Mouse (Mus musculus): ENCODE measurements around the gene Hist1h1c. TPM values are rescaled to one million over a fixed set of nuclear protein-coding genes. Genes with fewer than 3 reads are reported as not detected.
"Not testable (repeated sequence)": the region's sequence is repeated elsewhere in the genome, so short reads cannot be mapped to it uniquely, and the experiment has no call there.

Hist1h1c gene
- total RNA-seq, 1 experiment: 496 TPM

DNA sequence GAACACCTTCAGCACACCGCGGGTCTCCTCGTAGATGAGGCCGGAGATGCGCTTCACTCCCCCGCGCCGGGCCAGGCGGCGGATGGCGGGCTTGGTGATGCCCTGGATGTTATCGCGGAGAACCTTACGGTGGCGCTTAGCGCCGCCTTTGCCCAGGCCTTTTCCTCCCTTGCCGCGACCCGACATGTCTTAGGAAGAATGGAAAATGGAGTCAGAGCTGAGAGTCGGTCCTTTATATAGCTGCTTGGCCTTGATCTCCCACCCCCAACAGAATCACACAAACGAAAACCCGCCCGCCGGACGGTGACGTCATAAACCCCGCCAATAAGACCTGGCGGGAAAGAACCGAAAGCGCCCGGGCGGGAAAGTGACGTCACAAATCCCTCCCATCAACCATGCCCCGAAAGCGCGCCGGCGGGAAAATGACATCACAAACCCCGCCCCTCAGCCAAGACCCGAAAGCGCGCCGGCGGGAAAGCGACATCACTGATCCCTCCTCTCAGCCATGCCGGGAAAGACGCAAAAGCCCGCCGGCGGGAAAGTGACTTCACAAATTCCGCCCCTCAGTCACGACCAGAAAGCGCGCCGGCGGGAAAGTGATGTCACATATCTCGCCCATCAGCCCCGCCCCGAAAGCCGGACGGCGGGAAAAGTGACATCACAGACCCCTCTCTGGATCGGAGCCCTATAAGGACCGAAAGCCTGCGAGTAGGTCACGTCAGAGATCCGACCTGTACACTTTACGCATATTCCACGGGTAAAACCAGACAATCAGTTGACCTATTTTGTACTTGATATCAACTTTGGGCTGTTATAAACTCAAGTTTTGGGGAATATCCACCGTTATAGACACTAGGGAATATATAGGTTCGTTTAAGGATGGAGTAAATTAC lies 22.6 kb downstream of the Hist1h1c start, which contains the start of gene Hist1h4a:
Gene Hist1h4a, minus strand, starts transcription at position 259 of the 893 bp plus-strand sequence.
- DNase-seq (ENCODE audit: low read depth, low spot score): peak; percentile 98
- in situ Hi-C loops (cut with MboI; ENCODE audit: low sequenced_read_pairs in 2 of 2, unreplicated experiment in 2 of 2): loop anchor here in 1 of 2 experiments (25.0 kb wide), 1 partner anchor 1724 kb away; the partner anchor contains the start of genes Hist1h2ag, Hist1h2ah, Hist1h2bj and Hist1h2bk
- peaks cover 0 to 2% of the 10 kb centered on the region in 2 experiments; a peak in 2 of 4 replicates for H3K4me1 ChIP-seq (ENCODE audit: control insufficient read depth in 2 of 2, insufficient read depth in 2 of 2, low read length in 2 of 2, poor library complexity in 1 of 2)
- H3K9ac ChIP-seq (ENCODE audit: insufficient read depth, low read depth, low read length, poor library complexity, severe bottlenecking): peak within 1 kb of the TSS; percentile 98
- H3K36me3 ChIP-seq (ENCODE audit: control insufficient read depth, insufficient read depth, low read length, poor library complexity, severe bottlenecking): no peaks in the 10 kb centered on the region
- peak within 1 kb of the TSS; percentile 99 for H3K27ac ChIP-seq (ENCODE audit: insufficient read depth, low read depth, low read length, poor library complexity, severe bottlenecking)
- H3K9me3 ChIP-seq (ENCODE audit: control insufficient read depth, insufficient read depth, low read depth, low read length): no peaks in the 10 kb centered on the region
- TF ChIP-seq ZC3H11A (IDR thresholded peaks at IDR 0.05; ENCODE audit: borderline replicate concordance, low read depth, low read length) (no peak), ZNF384 (IDR thresholded peaks at IDR 0.05; ENCODE audit: low read depth, low read length) (no peak), HCFC1 (IDR thresholded peaks at IDR 0.05; ENCODE audit: borderline replicate concordance, insufficient read depth, low read length) (no peak), CHD2 (IDR thresholded peaks at IDR 0.05; ENCODE audit: low read depth, low read length) (peak; percentile 59; the same call in 1 of the 2 replicates), MAFK (IDR thresholded peaks at IDR 0.05; ENCODE audit: insufficient read depth, low read depth, low read length) (no peak)
- H3K4me3 ChIP-seq (ENCODE audit: insufficient read depth in 1 of 2, low read depth in 1 of 2, low read length in 2 of 2, poor library complexity in 1 of 2, severe bottlenecking in 1 of 2): peak within 1 kb of the TSS; percentile 55 to 72

DNA sequence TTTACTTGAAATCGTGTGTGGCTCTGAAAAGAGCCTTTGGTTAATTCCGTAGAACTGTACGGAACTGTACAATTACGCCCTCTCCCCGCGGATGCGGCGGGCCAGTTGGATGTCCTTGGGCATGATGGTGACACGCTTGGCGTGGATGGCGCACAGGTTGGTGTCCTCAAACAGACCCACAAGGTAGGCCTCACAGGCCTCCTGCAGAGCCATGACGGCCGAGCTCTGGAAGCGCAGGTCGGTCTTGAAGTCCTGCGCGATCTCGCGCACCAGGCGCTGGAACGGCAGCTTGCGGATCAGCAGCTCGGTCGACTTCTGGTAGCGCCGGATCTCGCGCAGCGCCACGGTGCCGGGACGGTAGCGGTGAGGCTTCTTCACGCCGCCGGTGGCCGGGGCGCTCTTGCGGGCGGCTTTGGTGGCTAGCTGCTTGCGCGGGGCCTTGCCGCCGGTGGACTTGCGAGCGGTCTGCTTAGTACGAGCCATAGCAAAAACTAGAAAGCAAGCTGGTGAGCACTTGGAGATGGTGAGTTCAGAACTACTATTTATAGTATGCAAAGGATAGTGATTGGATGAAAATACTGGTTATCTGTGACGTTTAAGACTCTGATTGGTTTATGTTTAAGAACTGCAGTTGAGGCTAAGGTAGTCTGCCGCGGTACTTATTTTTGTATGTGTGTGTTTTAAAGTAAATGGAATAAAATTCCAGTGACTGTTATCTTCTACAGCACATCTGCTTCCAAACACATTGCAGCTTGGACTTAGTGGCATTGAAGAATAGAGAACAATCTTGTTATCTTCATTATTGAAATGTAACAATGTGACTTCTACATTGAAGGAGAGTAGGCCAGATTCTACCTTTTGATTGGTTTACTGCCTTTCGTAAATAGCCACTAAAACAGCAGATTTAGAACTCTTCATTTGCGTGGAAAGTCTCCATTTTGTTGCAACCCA lies 23.5 kb downstream of the Hist1h1c start, which contains the start of gene Hist1h3a:
Gene Hist1h3a, minus strand, starts transcription at position 516 of the 951 bp plus-strand sequence.
- not testable (repeated sequence) for DNase-seq (ENCODE audit: low read depth, low spot score); H3K9me3 ChIP-seq (ENCODE audit: control insufficient read depth, insufficient read depth, low read depth, low read length); H3K4me1 ChIP-seq (ENCODE audit: control insufficient read depth in 2 of 2, insufficient read depth in 2 of 2, low read length in 2 of 2, poor library complexity in 1 of 2); H3K36me3 ChIP-seq (ENCODE audit: control insufficient read depth, insufficient read depth, low read length, poor library complexity, severe bottlenecking)
- TF ChIP-seq CHD2 (IDR thresholded peaks at IDR 0.05; ENCODE audit: low read depth, low read length) (peak; percentile 88), HCFC1 (IDR thresholded peaks at IDR 0.05; ENCODE audit: borderline replicate concordance, insufficient read depth, low read length) (peak; percentile 22; the same call in 1 of the 2 replicates)
- Histone ChIP-seq H3K4me3 (ENCODE audit: insufficient read depth in 1 of 2, low read depth in 1 of 2, low read length in 2 of 2, poor library complexity in 1 of 2, severe bottlenecking in 1 of 2) (peak within 1 kb of the TSS; percentile 62 to 72), H3K9ac (ENCODE audit: insufficient read depth, low read depth, low read length, poor library complexity, severe bottlenecking) (peak within 1 kb of the TSS; percentile 98), H3K27ac (ENCODE audit: insufficient read depth, low read depth, low read length, poor library complexity, severe bottlenecking) (peak within 1 kb of the TSS; percentile 99)
- in situ Hi-C loops (cut with MboI; ENCODE audit: low sequenced_read_pairs in 2 of 2, unreplicated experiment in 2 of 2): loop anchor here in 1 of 2 experiments (25.0 kb wide), 1 partner anchor 1725 kb away; the partner anchor contains the start of genes Hist1h2ag, Hist1h2ah, Hist1h2bj and Hist1h2bk

DNA sequence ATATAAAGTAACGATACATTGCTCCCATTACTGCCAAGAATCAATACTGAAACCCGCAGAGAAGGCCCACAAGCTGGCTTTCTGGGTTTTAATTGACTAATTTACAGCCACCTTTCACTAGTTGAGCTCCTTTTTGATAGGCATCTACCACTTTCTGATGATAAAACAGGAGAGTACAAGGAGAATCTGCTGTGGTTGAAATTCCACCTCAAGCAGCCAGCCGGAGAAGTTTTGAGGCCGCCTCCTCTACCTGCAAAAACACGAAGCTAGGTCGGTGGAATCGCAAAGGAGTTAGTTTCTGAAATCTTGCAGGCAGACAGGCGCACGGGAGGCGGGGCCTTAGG lies 24.6 kb downstream of the Hist1h1c start:
- in situ Hi-C loops (cut with MboI; ENCODE audit: low sequenced_read_pairs in 2 of 2, unreplicated experiment in 2 of 2): loop anchor here in 1 of 2 experiments (25.0 kb wide), 1 partner anchor 1726 kb away; the partner anchor contains the start of genes Hist1h2ag, Hist1h2ah, Hist1h2bj and Hist1h2bk
- no peak for DNase-seq (ENCODE audit: low read depth, low spot score)
- no peak for TF ChIP-seq ZC3H11A (IDR thresholded peaks at IDR 0.05; ENCODE audit: borderline replicate concordance, low read depth, low read length)
- TF ChIP-seq ZNF384 (IDR thresholded peaks at IDR 0.05; ENCODE audit: low read depth, low read length): no peak
- no peak for TF ChIP-seq HCFC1 (IDR thresholded peaks at IDR 0.05; ENCODE audit: borderline replicate concordance, insufficient read depth, low read length)
- TF ChIP-seq CHD2 (IDR thresholded peaks at IDR 0.05; ENCODE audit: low read depth, low read length): no peak
- TF ChIP-seq MAFK (IDR thresholded peaks at IDR 0.05; ENCODE audit: insufficient read depth, low read depth, low read length): no peak
- H3K4me3 ChIP-seq (ENCODE audit: insufficient read depth in 1 of 2, low read depth in 1 of 2, low read length in 2 of 2, poor library complexity in 1 of 2, severe bottlenecking in 1 of 2): peak overlapping the region; percentile 58 to 62
- H3K9me3 ChIP-seq (ENCODE audit: control insufficient read depth, insufficient read depth, low read depth, low read length): no peaks in the 10 kb centered on the region
- no peaks in the 10 kb centered on the region for H3K36me3 ChIP-seq (ENCODE audit: control insufficient read depth, insufficient read depth, low read length, poor library complexity, severe bottlenecking)
- H3K9ac ChIP-seq (ENCODE audit: insufficient read depth, low read depth, low read length, poor library complexity, severe bottlenecking): peak overlapping the region; percentile 64; the same call in 1 of the 2 replicates
- H3K27ac ChIP-seq (ENCODE audit: insufficient read depth, low read depth, low read length, poor library complexity, severe bottlenecking): peak overlapping the region; percentile 69; the same call in 1 of the 2 replicates
- no peaks in the 10 kb centered on the region; a peak in 2 of 4 replicates for H3K4me1 ChIP-seq (ENCODE audit: control insufficient read depth in 2 of 2, insufficient read depth in 2 of 2, low read length in 2 of 2, poor library complexity in 1 of 2)
